Mouse (Mus musculus): ENCODE data around the gene Dhx32.

DNA sequence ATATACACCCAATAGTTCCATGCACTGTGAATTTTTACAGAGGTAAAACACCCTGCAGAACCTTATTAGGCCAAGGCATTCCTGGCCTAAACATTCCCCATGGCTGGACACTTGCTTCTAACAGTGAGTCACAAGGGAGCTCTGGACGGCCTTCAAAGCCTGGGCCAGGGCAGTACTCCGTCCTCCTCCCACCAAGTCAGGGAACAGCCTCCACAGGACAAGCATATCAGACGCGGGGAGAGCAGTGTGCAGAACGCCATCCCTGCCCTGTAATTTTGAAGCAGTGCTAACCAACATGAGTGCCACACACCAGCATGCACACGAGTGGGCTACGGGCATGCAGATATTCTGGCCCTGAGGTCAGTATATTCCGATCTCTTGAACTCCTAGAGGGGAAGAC is 35.2 kb downstream of the Dhx32 start:
- TF ChIP-seq POLR2A (IDR thresholded peaks at IDR 0.05; ENCODE audit: borderline replicate concordance, insufficient read depth, low read length) (no peak), CTCF (IDR thresholded peaks at IDR 0.05; ENCODE audit: borderline replicate concordance, insufficient read depth, low read depth, low read length) (no peak)
